Mouse (Mus musculus) monocyte, adult 2 months (primary cell): ENCODE data around the gene Srr.

Source experiments
- DNase-seq, 2 experiments: peaks; one replicate each; pipeline ENCODE4 v3.0.0; 2022; ENCODE audit warnings: low spot score in 2 of 2, low read depth in 1 of 2

Srr gene

DNA sequence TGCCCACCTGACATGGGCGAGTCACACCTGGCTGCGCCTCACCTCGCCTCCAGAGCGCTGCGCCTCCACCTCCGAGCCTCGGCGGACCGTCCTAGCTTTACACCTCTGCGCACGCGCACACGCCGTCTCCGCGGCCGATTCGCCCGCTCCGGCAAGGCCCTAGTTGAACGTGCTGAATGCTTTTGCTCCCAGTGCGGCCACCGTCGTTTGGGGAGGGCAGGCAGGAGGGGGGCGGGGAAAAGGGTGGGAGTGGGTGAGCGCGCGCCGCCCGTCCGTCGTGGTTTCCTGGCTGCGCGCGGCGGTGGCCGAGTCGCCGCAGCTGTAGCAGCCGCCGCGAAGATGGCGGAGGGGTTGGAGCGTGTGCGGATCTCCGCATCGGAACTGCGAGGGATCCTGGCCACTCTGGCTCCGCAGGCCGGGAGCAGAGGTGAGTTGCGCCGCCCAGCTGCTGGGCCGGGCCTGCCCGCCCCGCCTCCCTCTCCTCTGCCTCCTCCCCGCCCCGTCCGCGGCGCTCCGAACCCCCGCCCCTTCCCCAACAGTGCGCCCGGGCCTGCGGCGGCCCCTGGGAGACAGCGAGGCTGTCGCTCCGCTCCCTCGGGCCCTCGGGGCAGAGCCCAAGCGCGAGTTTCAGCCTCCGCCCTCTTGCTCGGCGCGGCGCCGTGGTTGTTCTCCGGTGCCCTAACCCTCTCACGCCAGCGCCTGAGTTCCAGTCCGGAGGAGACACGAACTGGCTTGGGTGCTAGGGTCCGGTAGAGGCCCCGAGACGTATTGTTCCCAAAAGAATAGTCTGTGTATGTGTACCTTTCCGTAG is at the start of gene Srr, which contains the start of gene Smg6:
Gene Srr, minus strand, starts transcription at position 372 of the 811 bp plus-strand sequence.
Gene Smg6, plus strand, starts transcription at position 247 of the 811 bp plus-strand sequence.
- peak; percentile 68 to 82 for DNase-seq

DNA sequence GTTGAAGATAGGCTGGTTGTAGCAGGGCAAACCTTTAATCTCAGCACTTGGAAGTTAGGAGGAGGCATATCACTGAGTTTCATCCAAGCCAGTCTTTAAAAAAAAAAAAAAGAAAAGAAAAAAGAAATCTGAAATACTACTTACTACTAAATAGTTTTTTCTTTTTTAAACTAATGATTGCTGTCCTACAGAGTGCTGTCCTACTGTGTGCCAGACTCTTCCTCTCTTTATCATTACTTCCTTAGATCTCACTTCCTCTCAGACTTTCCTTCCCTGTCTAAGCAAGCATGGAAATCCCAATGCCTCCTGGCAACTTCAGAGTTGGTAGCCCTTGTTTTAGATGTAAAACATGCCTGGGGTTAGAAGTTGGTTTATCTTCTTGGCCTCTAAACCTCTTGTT is 48.9 kb upstream of the Srr start:
- DNase-seq, result no peak

DNA sequence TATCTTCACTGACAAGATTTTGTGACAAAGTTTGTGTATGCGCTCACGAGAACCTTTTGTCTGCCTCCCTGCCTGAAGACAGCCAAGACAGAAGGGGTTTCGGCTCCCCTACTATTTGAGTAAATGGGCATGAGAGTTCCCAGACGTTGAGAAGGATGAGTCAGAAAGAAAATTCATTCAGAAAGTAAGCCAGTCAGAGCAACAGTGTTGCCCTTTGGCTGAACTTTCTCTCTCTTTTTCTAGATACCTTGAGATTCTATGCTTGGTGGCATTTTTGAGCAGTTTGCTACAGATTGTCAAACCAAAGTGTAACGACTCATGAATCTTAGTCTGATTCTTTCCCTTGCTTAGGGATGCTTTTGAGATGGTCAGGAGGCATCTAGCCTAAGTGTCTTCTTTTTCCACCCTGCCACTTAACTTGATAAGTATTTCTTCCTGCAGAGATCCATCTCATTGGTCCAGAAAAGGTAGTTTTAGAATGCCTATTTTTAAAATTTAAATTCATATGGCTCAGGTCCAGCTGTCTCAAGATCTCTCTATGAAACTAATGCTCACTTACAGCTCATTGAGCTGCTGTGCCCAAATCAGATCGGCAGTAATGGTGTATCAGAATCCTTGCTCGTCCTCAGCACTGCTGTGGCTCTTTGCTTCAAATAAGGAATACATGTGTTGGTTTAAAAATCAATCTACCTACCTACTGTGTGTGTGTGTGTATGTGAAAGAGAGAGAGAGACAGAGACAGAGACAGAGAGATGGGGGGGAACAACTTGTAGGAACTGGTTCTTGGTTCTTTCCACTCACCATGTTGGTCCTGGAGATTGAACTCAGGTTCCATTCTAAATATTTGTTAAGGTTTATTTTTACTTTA is 47.8 kb upstream of the Srr start:
- no peak for DNase-seq

DNA sequence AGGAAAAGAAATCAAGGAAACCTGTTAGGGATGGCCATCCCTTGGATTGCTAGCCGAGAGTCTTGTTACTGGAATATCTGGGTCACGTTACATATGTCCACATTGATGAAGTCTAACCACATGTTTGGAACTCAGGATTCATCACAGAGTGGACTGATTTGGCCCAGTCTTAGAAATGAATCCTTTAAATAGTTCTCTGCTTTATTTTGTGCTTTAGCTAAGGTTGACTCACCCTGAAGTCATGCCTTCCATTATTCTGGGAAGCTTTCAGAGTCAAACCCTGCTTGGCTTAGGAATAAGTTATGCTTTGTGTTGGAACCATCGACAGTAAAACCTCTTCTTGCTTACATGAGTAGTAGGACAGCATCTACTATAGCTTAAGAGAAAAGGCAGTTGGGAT is 39.8 kb upstream of the Srr start:
- DNase-seq, result no peak

DNA sequence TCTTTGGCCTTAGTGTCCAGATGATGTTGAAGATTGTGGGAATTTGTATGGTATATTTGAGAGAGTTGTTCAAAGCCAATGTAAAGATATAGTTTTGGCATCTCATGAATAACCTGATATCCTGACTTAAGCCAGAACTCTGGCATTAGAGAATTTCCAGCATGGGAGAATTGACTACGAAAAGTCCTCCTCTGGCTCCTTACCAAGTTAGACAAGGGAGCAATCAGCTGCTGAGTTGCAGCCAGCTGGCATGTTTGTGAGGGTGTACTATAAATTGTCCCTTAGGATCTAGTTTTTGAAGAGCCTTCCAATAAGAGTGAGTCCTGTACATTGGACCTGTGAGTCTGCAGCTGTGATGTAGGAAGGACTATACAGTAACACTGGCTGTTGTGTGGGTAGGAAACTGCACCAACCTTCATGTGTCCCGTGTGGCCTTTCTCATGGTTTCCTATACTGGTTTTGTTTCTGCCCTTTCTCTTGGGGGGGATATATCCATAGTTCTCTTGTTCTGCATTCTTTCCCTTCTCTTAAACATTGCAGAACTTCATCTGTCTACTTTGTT is 37.2 kb upstream of the Srr start:
- DNase-seq, result no peak

DNA sequence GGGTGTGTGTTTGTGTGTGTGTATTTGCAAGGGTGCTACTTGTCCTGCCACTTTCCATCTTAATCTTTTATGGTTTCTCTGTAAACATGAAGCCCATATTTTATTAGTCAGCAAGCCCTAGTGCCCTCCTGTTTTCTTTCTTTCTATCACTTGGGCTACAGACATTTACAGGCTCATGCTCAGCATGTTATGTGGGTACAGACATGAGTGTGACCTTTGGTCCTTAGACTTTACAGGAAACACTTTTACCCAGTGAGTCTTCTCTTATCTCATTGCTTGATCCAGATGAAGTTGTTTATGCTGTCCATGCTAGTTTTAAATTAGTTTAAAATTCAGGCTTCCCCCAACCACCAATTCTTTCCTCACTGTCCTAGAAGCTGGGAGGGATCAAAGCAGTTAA is 36.2 kb upstream of the Srr start:
- DNase-seq, result no peak

DNA sequence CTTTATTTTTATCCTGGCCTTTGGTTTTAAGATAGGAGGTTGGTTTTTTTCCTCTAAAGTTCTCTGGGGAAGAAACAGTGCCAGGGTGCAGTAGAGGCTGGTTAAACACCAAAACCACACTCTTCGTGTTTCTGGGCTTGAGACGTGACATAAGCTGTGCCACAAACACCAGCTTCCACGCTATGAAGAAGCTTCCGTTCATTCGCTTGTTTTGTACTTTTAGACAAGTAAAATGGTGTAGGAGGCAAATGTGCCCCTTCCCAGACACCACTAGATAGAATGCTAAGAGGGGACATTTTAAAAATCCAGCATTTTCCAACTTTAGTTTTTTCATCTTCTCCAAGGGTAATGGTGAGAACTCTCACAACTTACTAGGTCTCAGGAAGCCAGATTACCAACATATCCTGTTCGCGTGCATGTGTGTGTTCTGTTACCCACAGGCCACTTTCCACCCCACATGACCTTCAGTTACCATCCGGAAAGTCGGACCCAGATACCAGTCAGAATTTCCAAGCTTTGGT is 34.3 kb upstream of the Srr start:
- no peak for DNase-seq

DNA sequence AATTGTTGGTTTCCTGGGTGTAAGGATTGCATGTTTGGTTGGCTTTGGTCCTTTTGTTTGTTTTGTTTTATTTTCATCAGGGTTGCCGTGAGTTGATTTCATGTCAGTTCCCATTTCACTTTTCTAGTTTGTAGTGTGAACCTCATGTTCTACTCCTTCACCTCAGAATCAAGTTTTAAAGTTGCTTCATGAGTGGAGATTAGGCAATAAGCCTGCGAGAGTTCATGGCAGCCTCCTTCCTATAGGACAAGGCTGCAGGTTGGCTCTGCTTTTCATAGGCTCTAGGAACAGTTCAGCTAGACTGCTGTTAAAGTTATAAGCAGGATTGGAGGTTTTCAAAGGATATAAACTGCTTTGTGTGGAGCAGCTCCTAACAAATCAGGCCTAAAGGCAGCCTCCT is 33.8 kb upstream of the Srr start:
- DNase-seq, result peak in 1 of 2 experiments; percentile 6

DNA sequence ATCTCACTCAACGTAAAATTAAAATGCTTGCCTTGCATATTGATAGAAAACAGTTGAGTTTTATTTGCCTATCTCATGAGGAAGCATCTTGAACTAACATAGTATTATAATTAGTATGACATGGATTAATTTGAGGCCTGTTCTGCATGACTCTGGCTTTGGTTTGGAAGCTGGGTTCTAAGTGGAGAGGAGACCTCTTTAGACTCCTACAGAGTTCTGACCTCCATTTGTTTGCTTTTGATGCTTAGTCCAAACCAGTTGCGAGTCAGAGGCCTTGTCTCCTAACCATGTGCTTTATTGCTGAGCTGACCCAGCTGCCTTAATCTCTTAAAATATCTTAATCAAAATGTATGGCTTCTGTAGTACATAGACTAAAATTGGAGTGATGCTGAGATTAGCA is 31.9 kb upstream of the Srr start:
- no peak for DNase-seq

DNA sequence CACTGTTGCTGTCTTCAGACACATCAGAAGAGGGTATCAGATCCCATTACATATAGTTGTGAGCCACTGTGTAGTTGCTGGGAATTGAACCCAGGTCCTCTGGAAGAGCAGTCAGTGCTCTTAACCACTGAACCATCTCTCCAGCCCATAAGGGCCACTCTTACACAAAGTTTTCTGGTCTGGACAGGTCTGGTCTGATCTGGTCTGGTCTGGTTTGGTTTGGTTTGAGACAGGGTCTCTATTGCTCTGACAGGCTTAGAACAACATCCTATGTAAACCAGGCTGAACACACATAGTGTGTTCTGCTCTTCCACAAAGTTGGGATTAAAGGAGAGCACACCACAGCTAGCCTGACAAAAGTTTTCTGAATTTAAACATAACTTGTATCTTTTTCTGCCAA is 30.3 kb upstream of the Srr start:
- no peak for DNase-seq

DNA sequence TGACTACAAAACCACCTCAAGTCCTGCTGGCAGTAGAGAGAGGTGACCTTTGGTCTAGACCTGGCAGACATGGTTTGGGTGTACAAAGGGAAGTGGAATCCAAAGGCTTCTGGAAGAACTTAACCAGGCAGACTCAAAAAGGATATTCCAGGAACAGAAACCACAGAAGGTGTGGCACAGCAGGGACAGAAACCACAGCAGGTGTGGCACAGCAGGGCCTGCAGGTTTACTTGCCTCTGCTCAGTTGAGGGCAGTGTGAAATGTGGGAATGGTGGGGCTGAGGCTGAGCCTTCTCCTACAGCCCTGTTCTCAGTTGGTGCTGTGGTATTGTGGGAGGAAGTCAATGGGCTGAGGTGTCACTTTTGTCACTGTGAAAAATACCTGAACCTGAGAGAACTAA is 29.2 kb upstream of the Srr start:
- no peak for DNase-seq

DNA sequence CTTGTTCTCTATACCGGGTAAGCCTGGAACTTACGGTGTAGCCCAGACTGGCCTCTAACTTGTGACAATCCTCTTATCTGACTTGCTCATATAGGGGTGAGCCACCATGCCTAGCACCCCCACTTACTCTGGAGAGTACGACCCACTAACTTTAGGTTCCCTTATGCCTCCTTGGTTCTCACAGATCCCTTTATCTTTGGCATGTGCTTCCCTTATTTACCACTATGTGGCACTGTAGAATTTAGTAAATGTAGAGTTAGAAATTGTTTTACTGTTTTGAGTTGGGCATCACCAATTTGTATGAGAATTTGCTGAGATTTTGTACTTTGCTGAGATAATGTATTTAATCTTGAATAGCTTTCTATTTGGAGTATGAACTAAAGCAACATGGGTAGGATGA is 20.6 kb upstream of the Srr start:
- no peak for DNase-seq

DNA sequence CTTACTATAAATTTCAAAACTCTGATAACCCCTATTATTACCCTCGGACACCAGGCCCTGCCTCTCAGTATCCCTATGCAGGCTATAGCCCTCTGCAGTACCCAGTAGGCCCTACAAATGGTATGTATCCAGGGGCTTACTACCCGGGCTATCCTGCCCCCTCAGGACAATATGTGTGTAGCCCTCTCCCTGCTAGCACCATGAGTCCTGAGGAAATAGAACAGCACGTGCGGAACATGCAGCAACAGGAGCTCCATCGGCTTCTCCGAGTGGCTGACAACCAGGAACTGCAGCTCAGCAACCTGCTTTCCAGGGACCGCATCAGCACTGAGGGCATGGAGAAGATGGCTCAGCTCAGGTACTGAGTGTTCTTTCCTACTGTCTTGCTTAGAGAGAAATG is 4.6 kb upstream of the Srr start:
- no peak for DNase-seq

DNA sequence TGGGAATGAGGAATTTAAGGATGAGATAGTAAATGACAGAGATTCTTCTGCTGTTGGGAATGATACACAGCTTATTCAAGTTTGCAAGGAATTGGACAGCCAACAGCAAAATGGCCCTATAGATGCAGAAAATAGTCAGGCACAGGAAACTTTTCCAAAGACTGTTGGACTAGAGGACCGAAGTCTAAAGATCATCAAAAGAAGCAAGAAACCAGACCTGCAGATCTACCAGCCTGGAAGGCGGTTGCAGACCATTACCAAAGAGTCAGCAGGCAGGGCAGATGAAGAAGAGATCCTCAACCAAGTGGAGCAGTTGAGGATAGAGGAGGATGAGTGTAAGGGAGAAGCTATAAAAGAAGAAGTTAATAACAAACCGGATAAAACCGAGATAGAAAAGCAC is 3.4 kb upstream of the Srr start:
- no peak for DNase-seq

DNA sequence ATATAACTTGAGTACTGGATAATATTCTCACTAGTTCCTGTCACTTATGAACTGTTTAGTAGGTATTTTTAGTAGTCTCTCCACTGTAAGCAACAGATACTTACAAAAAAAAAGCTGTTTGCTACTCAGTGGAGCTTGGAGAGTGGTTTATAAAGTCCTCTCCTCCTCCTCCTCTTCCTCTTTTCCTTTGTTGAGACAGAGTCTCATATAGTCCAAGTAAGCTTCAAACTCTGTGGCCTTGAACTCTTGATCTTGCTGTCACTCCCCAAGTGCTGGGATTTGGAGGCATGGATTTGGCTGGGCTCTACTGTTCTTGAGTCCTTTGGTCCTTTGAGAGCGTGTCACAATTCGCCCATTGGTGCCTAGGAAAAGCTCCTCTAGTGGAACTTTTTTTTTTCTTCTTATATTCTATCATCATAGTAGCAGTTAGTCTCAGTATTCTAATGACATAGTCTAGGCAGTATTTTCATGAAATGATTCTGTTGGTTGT is 1.5 kb upstream of the Srr start:
- DNase-seq, result no peak

DNA sequence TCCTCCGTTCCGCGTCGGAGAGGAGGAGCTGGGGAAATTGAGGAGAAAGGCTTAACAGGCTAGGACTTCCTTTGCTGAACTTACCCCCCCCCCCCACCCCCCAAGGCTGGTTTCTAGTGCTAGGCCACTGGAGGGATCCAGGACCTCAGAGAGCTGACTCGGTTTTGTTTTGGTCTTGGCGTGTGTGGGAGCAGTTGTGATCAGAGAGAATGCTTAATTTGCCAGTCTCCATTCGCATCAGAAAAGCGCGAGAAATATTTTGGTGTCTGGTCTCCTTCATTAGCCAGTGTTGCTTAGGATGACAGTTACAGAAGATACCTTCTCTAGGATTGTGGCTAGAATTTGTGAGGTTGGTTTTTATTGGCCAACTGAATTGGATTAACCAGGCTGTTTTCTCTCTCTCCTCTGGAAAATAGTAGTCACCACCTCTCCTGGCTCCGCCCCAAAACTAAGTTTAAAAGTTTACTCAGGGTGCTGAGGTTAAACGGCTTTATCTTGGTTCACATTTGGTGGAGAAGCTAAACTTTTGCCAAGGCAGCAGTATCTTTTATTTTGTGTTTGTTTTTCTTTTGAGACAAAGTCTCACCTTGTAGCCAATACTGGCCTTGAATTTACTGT is 749 bp upstream of the Srr start:
- no peak for DNase-seq

DNA sequence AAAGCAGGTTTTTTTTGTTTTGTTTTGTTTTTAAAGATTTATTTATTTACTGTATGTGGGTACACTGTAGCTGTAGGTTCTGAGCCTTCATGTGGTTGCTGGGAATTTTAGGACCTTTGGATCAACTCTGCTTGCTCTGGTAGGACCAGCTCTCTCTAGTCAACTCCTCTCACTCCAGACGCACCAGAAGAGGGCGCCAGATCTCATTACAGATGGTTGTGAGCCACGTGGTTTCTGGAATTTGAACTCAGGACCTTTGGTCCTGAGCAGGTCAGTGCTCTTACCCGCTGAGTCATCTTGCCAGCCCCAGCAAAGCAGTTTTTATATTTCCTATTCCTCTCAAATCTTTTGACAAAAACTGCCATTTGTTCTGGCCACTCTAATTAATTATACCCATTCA is 1.6 kb downstream of the Srr start:
- no peak for DNase-seq

DNA sequence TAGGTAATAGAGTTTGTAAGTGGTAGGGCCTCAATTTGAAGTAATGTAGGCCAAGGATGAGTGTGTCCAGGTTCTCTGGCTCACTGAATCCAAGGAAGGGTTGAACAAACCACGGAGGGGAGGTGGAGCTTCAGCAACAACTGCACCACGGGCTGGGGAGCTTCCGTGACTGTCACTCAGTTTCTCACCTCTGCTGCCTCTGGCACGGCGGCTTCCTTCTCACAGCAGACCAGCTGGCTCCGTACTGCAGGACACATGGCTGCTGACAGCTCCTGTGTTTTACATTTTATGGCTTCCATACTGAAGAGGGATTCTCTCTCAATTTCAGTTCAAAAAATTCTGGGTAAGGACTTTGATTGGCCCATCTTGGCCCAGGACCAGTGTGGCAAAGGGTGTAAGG is 6.5 kb downstream of the Srr start:
- no peak for DNase-seq

DNA sequence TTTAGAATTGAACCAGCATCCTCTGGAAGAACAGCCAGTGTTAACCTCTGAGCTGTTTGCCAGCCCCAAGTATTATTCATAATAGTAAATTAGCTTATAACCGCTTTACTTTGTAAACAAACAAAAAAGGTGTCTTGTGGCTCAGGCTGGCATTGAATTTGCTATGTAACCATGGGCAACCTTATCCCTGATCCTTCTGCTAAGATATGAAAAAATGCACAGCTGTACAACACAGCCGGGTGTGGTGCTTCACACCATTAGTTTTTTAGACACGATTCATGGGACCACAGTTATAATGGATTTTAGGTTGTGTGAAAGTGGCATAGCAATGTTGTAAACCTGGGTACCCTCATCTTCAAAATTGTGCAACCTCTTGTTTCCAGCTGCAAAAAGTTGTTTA is 13.3 kb downstream of the Srr start:
- DNase-seq, result no peak

DNA sequence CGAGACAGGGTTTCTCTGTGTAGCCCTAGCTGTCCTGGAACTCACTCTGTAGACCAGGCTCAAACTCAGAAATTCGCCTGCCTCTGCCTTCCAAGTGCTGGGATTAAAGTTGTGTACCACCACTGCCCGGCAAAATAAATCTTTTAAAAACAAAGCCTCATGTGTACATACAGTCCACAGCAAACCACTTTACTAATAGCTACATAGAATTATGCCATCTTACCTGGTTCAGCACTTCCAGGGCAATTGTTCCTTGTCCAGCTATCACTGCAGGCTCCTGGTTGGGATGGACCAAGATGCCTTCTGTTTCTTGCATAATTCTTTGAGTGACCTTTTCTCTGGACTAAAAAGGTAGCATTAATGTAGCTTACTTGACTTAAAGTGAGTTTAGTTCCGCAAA is 15.8 kb downstream of the Srr start:
- no peak for DNase-seq
